Mouse (Mus musculus): Measurements from ENCODE around the gene Tectb. TPM values are rescaled to one million over a fixed set of nuclear protein-coding genes. Genes with fewer than 3 reads are reported as not detected.

The Tectb gene
- not detected in 2 replicates for polyA plus RNA-seq (2012)

GRCm38 (mm10) chr19:55180433-55180832 lies at the start of gene Tectb:
TSS of gene Tectb (plus strand) at chr19:55180733.

GRCm38 (mm10) chr19:55241186-55241645 lies 60.7 kb downstream of the Tectb start, which contains the start of gene Gucy2g:
TSS of gene Gucy2g (minus strand) at chr19:55241236.

Other genes starting within 250 kb of the Tectb start
- gene Gpam, start 53.5 kb upstream of the Tectb start, polyA plus RNA-seq (2012): 3.6 and 3.7 TPM in 2 replicates
- 0.04 TPM in 1 of 2 replicates, not detected in the other for gene Gucy2g, start 60.5 kb downstream of the Tectb start, polyA plus RNA-seq (2012)
- gene Acsl5, start 71.2 kb downstream of the Tectb start, polyA plus RNA-seq (2012): 23.9 and 25.1 TPM in 2 replicates
- gene Zdhhc6, start 135.3 kb downstream of the Tectb start, polyA plus RNA-seq (2012): 32.8 and 45.7 TPM in 2 replicates
- 7.2 and 10.1 TPM in 2 replicates for gene Vti1a, start 135.6 kb downstream of the Tectb start, polyA plus RNA-seq (2012)

Data from megakaryocyte-erythroid progenitor cell, adult 5 weeks (primary cell).